Mouse (Mus musculus) hindbrain, embryonic 13.5 days (tissue): ENCODE data around the gene Utp11. TPM values are rescaled to one million over a fixed set of nuclear protein-coding genes. Genes with fewer than 3 reads are reported as not detected.

Experiments
- ATAC-seq: fragments of 200-750 bp; cut with Nextera tagmentation; 2 replicates; pipeline ENCODE4 v1.8.0; 2017; ENCODE audit warnings: moderate TSS enrichment; ENCODE audit not compliant: low FRiP score
- H3K27ac ChIP-seq: fragments of 300-500 bp; sonication (generic); 2 replicates; pipeline ENCODE4 v1.5.1; 2015; ENCODE audit warnings: inconsistent platforms, mild to moderate bottlenecking, moderate library complexity
- H3K27me3 ChIP-seq: fragments of 300-500 bp; sonication (generic); 2 replicates; pipeline ENCODE4 v1.6.1; 2015; ENCODE audit warnings: mild to moderate bottlenecking, inconsistent platforms
- H3K36me3 ChIP-seq: fragments of 300-500 bp; sonication (generic); 2 replicates; pipeline ENCODE4 v1.6.1; 2015; ENCODE audit warnings: mild to moderate bottlenecking, inconsistent platforms
- H3K4me1 ChIP-seq: fragments of 300-500 bp; sonication (generic); replicated peaks from 2 replicates; pipeline ENCODE4 v1.6.1; 2015; ENCODE audit warnings: inconsistent platforms
- H3K4me2 ChIP-seq: fragments of 300-500 bp; sonication (generic); 2 replicates; pipeline ENCODE4 v1.6.1; 2015; ENCODE audit warnings: inconsistent platforms, mild to moderate bottlenecking, moderate library complexity
- H3K4me3 ChIP-seq: fragments of 300-500 bp; sonication (generic); 2 replicates; pipeline ENCODE4 v1.5.1; 2015; ENCODE audit warnings: mild to moderate bottlenecking, inconsistent platforms
- H3K9ac ChIP-seq: fragments of 300-500 bp; sonication (generic); 2 replicates; pipeline ENCODE4 v1.6.1; 2015; ENCODE audit warnings: mild to moderate bottlenecking, inconsistent platforms
- H3K9me3 ChIP-seq: fragments of 300-500 bp; sonication (generic); 2 replicates; pipeline ENCODE4 v1.6.1; 2016; ENCODE audit warnings: inconsistent platforms
- WGBS: fragments of 180-500 bp; shearing (Covaris S2); methylation state at CpG from one replicate; pipeline ENCODE4 v1.1.7; 2015; 5-methylcytosine and 5-hydroxymethylcytosine counted together
- polyA plus RNA-seq: library from polyadenylated mRNA; unstranded; fragments of >200 nt; fragmentation: Nextera tagmentation; extraction: Ambion mirVana; gene quantifications from 2 replicates; pipeline ENCODE4 v1.2.1, GENCODE M21; 2015

The Utp11 gene
- polyA plus RNA-seq, 1 experiment from 2014 or later = 47.9 TPM

DNA sequence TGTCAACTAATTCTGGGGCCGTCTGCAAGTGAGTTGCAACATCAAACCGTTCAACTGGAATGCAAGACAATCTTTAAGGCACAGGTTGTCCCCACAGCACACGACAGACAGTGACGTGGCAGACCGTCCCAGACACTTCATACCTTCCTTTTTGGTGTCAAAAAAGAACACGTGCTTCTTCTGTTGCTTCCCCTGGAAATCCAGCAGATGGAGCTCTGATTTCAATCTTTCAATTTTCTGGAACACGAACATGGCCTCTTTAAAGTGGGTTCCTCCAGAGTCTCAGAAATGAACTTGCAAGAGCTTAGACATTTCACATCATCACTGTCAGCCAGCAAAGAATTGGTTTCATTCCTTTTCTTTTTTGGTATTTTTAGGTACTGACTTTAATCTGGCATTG lies 11.1 kb downstream of the Utp11 start:
- Histone ChIP-seq H3K27ac (no peak overlapping the region), H3K36me3 (peaks cover 84% of the 10 kb centered on the region), H3K4me1 (no peaks in the 10 kb centered on the region), H3K4me2 (no peak overlapping the region), H3K27me3 (no peaks in the 10 kb centered on the region), H3K9ac (no peak overlapping the region), H3K9me3 (no peaks in the 10 kb centered on the region), H3K4me3 (no peak overlapping the region)
- WGBS = 65% methylated on average over 7 of the region's 7 CpGs
- ATAC-seq = no peak

DNA sequence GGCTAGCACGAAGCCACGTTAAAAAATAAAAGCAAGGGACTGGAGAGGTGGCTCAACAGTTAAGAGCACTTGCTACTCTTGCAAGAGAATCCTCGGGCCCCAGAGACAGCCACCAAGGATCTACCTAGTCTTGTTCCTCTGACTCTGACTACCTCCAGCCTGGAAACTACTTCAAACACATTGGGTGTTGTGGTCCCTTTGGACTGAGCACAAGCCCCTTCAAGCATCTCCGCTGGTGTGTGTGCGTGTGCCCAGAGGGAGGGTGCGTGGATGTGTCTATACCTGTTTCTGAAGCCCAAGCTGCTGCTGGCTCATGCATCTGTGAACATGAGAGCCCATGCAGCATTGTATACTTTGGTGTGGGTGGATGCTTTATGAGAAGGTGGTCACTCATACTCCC lies 17.4 kb downstream of the Utp11 start:
- H3K27ac ChIP-seq = no peak overlapping the region
- no peaks in the 10 kb centered on the region for H3K9me3 ChIP-seq
- peaks cover 23% of the 10 kb centered on the region for H3K27me3 ChIP-seq
- 90% methylated on average over 6 of the region's 6 CpGs for WGBS
- no peak for ATAC-seq
- peaks cover 38% of the 10 kb centered on the region for H3K4me1 ChIP-seq
- H3K9ac ChIP-seq = no peak overlapping the region
- H3K4me2 ChIP-seq = no peak overlapping the region
- peaks cover 37% of the 10 kb centered on the region for H3K36me3 ChIP-seq
- no peak overlapping the region for H3K4me3 ChIP-seq

DNA sequence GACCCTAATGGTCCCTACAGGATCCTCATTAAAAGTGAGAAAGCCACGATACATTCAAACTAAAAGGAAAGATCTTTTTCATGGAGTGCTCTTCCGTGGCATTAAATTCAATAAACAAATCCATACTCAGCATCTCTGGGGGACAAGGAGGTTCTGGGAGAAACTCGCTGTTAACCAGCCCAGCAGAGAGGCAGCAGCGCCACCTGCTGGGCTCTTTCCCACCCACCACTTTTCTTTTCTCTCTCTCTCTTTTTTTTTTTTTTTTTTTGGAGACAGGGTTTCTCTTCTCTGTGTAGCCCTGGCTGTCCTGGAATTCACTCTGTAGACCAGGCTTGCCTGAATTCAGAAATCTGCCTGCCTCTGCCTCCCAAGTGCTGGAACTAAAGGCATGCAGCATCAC lies 18.4 kb downstream of the Utp11 start:
- Histone ChIP-seq H3K4me1 (peaks cover 41% of the 10 kb centered on the region), H3K27me3 (peaks cover 32% of the 10 kb centered on the region)
- WGBS = under 1% methylated on average over 4 of the region's 4 CpGs

DNA sequence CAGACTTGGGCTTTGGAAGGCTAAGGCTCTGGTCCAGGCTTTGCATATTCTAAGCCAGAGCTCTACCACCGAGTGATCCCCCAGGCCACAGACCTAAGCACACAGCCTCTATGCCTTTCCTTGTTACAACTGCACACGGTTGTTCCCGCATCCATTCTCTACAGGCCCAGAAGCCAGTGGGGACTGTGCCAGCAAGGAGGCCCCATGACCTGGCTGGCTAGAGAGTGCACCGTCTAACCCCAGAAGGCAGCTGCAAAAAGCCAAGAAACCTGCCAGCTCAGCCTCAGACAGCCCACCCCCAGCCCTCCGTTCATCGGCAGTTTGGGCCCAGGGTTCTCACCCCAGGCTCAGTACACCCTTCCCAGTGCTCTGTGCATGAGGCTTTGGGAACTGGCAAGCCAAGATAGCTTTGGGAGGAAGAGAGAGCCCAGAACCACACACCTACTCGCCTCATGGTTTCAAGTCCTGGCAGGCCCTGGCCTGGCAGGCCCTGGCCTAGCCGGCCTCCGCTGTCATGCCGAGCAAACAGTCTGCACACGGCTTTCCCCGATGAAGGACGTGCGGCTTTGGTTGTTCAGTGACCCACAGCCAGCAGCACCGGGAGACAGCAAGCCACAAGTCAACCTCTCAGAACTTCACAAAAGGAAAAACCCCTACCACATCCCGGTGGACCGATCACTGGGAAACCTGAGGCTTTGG lies 18.9 kb downstream of the Utp11 start:
- H3K36me3 ChIP-seq = peaks cover 22% of the 10 kb centered on the region
- no peak overlapping the region for H3K4me2 ChIP-seq
- peak overlapping the region; percentile 42; the same call in 1 of the 2 replicates for H3K27ac ChIP-seq
- no peak; the same call in 1 of the 2 replicates for ATAC-seq
- H3K4me3 ChIP-seq = no peak overlapping the region
- peaks cover 33% of the 10 kb centered on the region for H3K27me3 ChIP-seq
- 43% methylated on average over 17 of the region's 17 CpGs for WGBS
- 0 out of 2 replicates have a peak overlapping the region, but pooled peaks have one; percentile 31 for H3K9ac ChIP-seq
- H3K9me3 ChIP-seq = no peaks in the 10 kb centered on the region
- peaks cover 41% of the 10 kb centered on the region for H3K4me1 ChIP-seq

More for the DNA sequence above, 18.4 kb downstream of the Utp11 start:
- Histone ChIP-seq H3K4me2 (no peak overlapping the region), H3K9ac (no peak overlapping the region), H3K9me3 (no peaks in the 10 kb centered on the region), H3K27ac (no peak overlapping the region), H3K36me3 (peaks cover 28% of the 10 kb centered on the region), H3K4me3 (no peak overlapping the region)
- ATAC-seq = no peak

DNA sequence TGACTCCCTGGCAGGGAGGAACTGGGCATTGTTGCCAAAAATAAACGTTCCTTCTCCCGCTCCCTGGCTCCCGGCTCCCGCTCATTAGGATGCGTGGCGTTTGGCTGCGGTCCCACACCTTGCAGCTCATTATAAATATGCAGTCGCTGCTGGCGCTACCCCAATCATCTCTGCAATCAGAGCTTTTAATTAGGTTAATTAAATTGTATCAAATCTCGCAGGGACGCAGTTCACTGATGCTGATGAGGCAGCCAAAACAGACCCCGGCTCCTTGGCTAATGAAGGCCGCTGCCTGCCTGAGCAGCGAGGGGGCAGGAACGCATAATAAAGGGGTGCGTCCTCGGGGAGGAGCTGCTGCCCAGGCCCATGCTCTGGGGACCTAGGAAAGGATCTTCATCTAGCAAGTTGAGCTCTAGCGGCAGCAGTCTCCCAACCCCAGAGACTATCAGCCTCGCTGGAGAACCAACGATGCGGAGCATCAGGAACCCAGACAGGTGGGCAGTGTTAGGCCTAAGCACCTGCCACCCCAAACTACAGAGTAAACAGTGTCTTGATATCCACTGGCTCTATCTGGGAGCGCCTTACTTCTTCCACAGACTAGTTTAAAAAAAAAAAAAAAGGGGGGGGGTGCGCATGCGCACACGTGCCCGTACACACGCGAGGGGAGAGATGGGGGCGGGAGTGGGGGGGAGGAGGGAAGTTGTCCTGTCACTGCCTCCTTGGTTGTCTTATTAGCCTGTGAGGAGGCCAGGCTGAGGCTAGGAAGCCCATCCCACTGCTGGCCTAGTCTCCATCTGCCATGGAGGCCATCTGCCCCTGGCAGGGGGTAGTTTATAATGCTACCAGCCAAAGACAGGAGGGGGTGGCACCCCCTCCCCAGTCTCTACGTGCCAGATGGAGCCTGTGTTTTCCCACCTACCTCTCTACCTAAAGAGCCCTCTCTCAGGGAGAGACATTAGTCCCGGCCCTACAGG lies 20.8 kb downstream of the Utp11 start:
- H3K9me3 ChIP-seq = no peaks in the 10 kb centered on the region

DNA sequence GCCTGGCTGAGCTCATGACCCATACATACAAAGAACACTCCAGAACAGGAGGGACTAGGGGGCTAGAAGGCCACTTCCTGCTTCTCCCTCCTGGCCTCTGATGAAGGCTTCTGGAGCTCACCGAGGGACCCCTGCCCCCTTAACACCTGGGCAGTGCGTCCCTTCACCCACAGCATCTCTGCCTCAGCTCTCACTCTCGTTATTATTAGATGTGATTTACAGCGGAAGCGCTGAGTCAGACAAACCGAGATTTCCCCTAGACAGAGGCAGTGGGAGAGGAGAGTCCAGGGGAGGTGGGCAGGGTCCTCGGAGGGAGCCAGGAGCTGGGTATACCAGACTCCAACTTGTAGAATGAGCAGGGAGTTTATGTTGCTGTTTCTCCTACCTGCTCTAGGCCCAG lies 21.8 kb downstream of the Utp11 start:
- Histone ChIP-seq H3K4me2 (peak overlapping the region; percentile 49; the same call in 1 of the 2 replicates), H3K9ac (no peak overlapping the region), H3K27me3 (peaks cover 52% of the 10 kb centered on the region), H3K27ac (0 out of 2 replicates have a peak overlapping the region, but pooled peaks have one; percentile 80), H3K4me3 (no peak overlapping the region), H3K9me3 (no peaks in the 10 kb centered on the region), H3K4me1 (peaks cover 60% of the 10 kb centered on the region), H3K36me3 (no peaks in the 10 kb centered on the region; the same call in 1 of the 2 replicates)
- ATAC-seq = no peak
- WGBS = 29% methylated on average over 7 of the region's 7 CpGs

More for the DNA sequence above, 20.8 kb downstream of the Utp11 start:
- Histone ChIP-seq H3K9ac (peak overlapping the region; percentile 51; the same call in 1 of the 2 replicates), H3K36me3 (peaks cover 9% of the 10 kb centered on the region), H3K27ac (peak overlapping the region; percentile 80), H3K4me1 (peaks cover 56% of the 10 kb centered on the region), H3K27me3 (peaks cover 41% of the 10 kb centered on the region), H3K4me3 (peak overlapping the region; percentile 17), H3K4me2 (peak overlapping the region; percentile 49)
- 1% methylated on average over 26 of the region's 31 CpGs for WGBS
- ATAC-seq = peak; percentile 57

DNA sequence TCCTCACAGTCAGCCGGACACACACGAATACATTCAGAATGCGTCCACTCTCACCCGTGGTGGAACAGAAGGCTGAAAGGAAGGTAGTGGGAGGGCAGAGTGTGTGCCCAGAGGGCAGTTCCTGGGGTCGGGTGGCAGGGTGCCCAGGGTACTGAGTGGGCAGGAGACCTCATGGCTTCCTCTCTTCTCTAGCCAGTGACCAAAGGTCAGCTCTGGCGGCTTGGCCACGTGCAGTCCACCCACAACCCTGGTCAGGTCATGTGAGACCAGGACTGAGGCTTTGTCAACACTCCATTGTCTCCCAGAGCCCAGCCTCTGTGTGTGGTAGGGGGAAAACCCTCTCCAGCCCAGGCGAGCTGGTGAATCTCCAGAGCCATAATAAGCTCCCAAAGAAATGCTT lies 23.2 kb downstream of the Utp11 start:
- WGBS = 47% methylated on average over 8 of the region's 8 CpGs
- H3K36me3 ChIP-seq = no peaks in the 10 kb centered on the region
- H3K4me3 ChIP-seq = no peak overlapping the region
- no peak overlapping the region for H3K9ac ChIP-seq
- no peak for ATAC-seq
- H3K4me2 ChIP-seq = no peak overlapping the region
- H3K4me1 ChIP-seq = peaks cover 60% of the 10 kb centered on the region
- peaks cover 62% of the 10 kb centered on the region for H3K27me3 ChIP-seq
- H3K9me3 ChIP-seq = no peaks in the 10 kb centered on the region
- H3K27ac ChIP-seq = no peak overlapping the region

DNA sequence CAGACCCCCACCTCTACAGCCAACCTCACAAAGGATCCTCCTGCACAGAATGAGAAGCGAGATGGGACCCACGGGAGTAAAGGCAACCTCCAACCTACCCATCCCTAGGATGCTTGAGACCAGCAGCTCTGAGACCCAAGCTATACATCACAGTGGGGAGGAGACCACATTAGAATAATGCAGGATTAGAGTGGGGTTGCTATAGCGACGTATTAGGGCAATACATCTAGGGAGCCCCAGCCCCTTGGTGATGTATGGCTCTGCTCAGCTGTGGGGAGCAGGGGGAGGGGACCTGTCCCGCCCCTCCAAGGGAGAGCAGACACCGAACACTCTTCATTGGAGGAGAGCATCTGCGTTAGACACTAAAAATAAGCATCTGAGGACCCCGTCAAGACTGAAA lies 25.3 kb downstream of the Utp11 start:
- H3K4me1 ChIP-seq = peaks cover 59% of the 10 kb centered on the region
- peak; percentile 65 for ATAC-seq

DNA sequence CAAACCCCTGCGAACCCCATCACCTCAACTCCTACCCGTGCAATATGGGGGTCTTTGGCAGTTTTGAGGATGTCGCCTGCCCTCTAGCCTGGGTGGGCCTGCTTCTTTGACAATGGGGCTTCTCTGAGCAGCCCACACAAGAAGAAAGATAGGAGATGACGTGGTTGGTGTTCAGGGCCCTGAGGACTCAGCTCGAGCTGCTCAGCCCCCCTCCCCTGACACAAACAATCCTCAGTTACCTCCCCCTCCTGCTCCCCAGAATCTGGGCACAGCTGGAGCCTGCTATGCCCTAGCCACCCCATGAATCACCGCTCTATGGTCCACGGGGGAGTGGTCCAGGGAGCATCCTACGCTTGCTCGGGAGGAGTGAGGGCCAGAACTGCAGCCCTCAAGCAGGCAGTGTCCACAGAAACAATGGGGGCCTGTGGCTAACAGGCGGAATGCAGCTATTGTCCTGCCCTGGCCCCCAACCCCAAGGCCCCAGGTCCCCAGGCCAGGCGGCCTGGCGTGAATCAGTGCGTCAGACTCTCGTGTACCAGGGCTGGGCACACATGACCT lies 25.8 kb downstream of the Utp11 start:
- no peaks in the 10 kb centered on the region for H3K9me3 ChIP-seq
- H3K9ac ChIP-seq = peak overlapping the region; percentile 56

More for the DNA sequence above, 25.3 kb downstream of the Utp11 start:
- Histone ChIP-seq H3K27ac (peak overlapping the region; percentile 76), H3K36me3 (no peaks in the 10 kb centered on the region), H3K27me3 (peaks cover 70% of the 10 kb centered on the region), H3K4me3 (no peak overlapping the region), H3K9me3 (no peaks in the 10 kb centered on the region), H3K4me2 (peak overlapping the region; percentile 23), H3K9ac (peak overlapping the region; percentile 56)
- WGBS = 7% methylated on average over 8 of the region's 8 CpGs

DNA sequence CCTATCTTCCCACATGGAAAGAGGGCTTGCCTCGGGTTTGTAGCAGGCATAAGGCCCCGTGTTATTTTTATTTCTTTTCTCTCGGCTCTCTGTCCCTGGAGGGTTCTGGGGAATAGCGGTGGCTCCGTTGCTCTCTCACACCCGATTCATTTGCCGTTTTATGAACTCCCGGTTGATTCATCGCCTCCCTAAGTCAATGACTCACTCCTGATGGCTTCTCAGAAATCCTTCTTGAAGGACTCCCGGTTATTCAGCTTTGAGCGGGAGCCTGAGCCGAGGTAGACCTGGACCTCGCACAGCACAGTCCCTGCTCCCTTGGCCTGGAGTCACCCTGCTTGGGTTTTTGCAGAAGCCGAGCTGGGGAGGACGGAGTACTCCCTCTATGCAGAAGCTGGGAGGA lies 28.8 kb downstream of the Utp11 start:
- no peak for ATAC-seq
- 61% methylated on average over 15 of the region's 15 CpGs for WGBS
- Histone ChIP-seq H3K4me2 (no peak overlapping the region), H3K36me3 (no peaks in the 10 kb centered on the region), H3K9me3 (no peaks in the 10 kb centered on the region), H3K27me3 (peaks cover 83% of the 10 kb centered on the region), H3K4me1 (peaks cover 55% of the 10 kb centered on the region), H3K27ac (no peak overlapping the region), H3K9ac (no peak overlapping the region), H3K4me3 (no peak overlapping the region)

More for the DNA sequence above, 25.8 kb downstream of the Utp11 start:
- Histone ChIP-seq H3K27me3 (peaks cover 74% of the 10 kb centered on the region), H3K27ac (peak overlapping the region; percentile 76), H3K4me2 (peak overlapping the region; percentile 23), H3K4me3 (no peak overlapping the region), H3K4me1 (peaks cover 54% of the 10 kb centered on the region), H3K36me3 (no peaks in the 10 kb centered on the region)
- 15% methylated on average over 14 of the region's 14 CpGs for WGBS
- no peak for ATAC-seq

DNA sequence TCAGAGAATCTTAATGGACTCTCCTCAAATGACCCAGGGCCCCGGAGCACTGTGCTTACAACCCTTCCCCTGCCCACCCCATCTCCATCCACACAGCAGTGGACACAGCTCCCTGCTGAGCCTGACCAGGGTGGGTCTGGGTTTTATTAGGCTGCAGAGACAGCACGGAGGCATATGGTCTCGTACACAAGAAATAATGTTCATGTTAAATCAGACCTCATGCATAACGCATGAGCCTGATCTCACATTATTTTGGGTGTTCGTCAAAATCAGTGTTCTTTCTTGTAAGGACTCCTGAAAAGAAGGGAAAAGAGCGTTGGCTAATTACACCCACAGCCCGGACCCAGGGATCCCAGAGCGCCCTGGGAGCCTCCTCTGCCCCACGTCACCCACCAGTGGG lies 29.2 kb downstream of the Utp11 start:
- Histone ChIP-seq H3K4me2 (no peak overlapping the region), H3K9me3 (no peaks in the 10 kb centered on the region), H3K36me3 (no peaks in the 10 kb centered on the region), H3K27ac (no peak overlapping the region), H3K4me3 (no peak overlapping the region), H3K4me1 (peaks cover 59% of the 10 kb centered on the region), H3K27me3 (peaks cover 84% of the 10 kb centered on the region), H3K9ac (no peak overlapping the region)
- 51% methylated on average over 9 of the region's 9 CpGs for WGBS
- no peak for ATAC-seq

DNA sequence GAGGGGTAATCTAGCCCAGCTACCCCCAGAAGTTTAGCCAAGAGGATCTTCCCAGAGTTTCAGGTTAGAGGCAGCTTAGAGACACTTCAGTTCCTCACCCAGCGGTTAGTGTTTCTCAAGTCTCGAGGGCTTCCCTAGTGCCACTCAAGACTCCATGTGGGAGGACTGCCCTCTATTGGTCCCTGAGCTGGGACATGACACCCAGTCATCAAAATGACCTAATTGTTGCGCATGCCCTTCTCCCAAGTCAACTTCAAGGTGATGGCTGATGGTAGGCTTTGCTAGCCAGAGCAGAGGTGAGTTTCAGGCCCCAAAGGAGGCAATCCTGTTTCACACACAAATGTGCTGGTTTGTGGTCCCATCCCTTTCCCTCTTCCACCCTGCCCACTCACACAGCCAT lies 30.4 kb downstream of the Utp11 start:
- Histone ChIP-seq H3K4me2 (no peak overlapping the region; the same call in 1 of the 2 replicates), H3K36me3 (no peaks in the 10 kb centered on the region), H3K9ac (no peak overlapping the region), H3K4me3 (no peak overlapping the region), H3K27ac (no peak overlapping the region), H3K27me3 (peaks cover 92% of the 10 kb centered on the region), H3K4me1 (peaks cover 60% of the 10 kb centered on the region), H3K9me3 (no peaks in the 10 kb centered on the region)
- WGBS = 57% methylated on average over 3 of the region's 3 CpGs
- ATAC-seq = no peak
